Mouse (Mus musculus) central nervous system, embryonic 18 days (tissue): ENCODE measurements around the gene Otulin. TPM values are rescaled to one million over a fixed set of nuclear protein-coding genes. Genes with fewer than 3 reads are reported as not detected.

Experiments
- polyA plus RNA-seq: library from polyadenylated mRNA; depleted of rRNA; stranded (reverse); fragments of >200 nt; gene quantifications from 2 replicates; pipeline ENCODE4 v1.2.3, GENCODE M21; 2012; rRNA removed

The Otulin gene
- 27.5 and 28.3 TPM in 2 replicates for polyA plus RNA-seq

DNA sequence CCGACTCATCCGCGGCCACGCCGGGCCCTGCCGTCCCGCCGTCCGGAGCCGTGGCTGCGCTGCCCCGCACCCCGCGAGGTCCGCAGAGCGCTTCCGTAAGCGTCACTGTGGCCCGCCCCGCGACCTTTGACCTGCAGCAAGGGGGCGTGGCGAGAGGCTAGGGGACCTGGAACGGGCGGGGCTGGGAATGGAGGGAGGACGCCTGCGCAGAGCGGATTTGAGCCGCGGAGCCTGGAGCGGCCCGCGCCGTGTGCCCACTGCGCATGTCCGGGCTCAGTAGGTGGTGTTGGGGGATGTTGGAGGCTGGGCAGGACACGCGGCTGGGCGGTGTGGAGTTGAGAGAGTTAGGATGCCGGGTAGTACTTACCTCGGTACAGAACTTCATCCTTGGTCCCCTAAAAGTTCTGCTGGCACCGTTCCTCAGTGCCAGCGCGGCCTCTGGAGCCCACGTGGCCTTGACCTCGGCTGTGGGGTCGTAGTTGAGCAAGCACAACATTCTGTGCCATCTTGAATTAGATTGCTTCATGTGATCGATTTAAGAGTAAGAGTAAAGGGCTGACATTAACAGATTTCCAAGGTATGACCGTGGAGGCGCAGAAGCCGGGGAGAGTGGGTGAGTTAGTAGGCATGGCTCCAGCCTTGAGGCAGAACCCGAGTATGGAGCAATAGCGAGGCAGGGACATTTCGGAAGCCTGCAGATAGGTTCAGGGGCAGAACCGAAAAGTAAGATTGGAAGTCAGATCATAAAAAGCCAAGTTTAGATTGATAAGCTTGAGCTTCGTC lies at the start of gene Otulin:
Gene Otulin (minus strand): TSS at position 93 of the 783 bp plus-strand sequence.

Other genes starting within 250 kb of the Otulin start
- 59.7 and 60.7 TPM in 2 replicates for gene Ank, start 164.0 kb downstream of the Otulin start, polyA plus RNA-seq
- 9.0 and 10.1 TPM in 2 replicates for gene Otulinl, start 50.9 kb upstream of the Otulin start, polyA plus RNA-seq